Mouse (Mus musculus) embryonic fibroblast, embryonic 13.5 days (primary cell): ENCODE measurements at regions not wholly inside any gene's neighbourhood (a gene's known extent, or its start where the extent isn't known, plus 50 kb on each side); places are given as distances from the start of the nearest gene placed in this dataset.

Experiments
- CTCF ChIP-seq: IDR thresholded peaks from 2 replicates; pipeline ENCODE4 v1.5.1; 2011; ENCODE audit warnings: mild to moderate bottlenecking, control low read depth, low read length, moderate library complexity, borderline replicate concordance; ENCODE audit not compliant: insufficient read depth
- POLR2A ChIP-seq: IDR thresholded peaks from 2 replicates; pipeline ENCODE4 v1.6.1; 2011; ENCODE audit warnings: low read depth, mild to moderate bottlenecking, control low read depth, low read length, moderate library complexity

GRCm38 (mm10) chr4:53384761-53385160 is 55.5 kb upstream of the Slc44a1 start:
- TF ChIP-seq POLR2A (no peak), CTCF (peak; percentile 25; the same call in 1 of the 2 replicates)
